Mouse (Mus musculus) T-helper 1 cell (primary cell): ENCODE measurements around the gene Cggbp1.

Experiments used
- in situ Hi-C: fragments of 300-600 bp; cut with MboI, MseI; formaldehyde crosslinking; loops from one replicate; pipeline ENCODE4 v1.15.1; 2025; ENCODE audit warnings: high pct_unique_total_duplicates

The Cggbp1 gene

GRCm38 (mm10) chr16:64873416-64874305 lies 21.9 kb downstream of the Cggbp1 start:
- in situ Hi-C loops, result no loop called here

GRCm38 (mm10) chr16:64875384-64875783 lies 23.6 kb downstream of the Cggbp1 start:
- in situ Hi-C loops, result no loop called here

GRCm38 (mm10) chr16:64875822-64876221 lies 24.0 kb downstream of the Cggbp1 start:
- in situ Hi-C loops, result no loop called here

- in situ Hi-C loops, result no loop called here
Measured at GRCm38 (mm10) chr16:64876631-64877265, 25.0 kb downstream of the Cggbp1 start.

GRCm38 (mm10) chr16:64877314-64877713 lies 25.5 kb downstream of the Cggbp1 start:
- in situ Hi-C loops, result no loop called here

- in situ Hi-C loops, result no loop called here
Measured at GRCm38 (mm10) chr16:64878611-64879132, 26.9 kb downstream of the Cggbp1 start.

GRCm38 (mm10) chr16:64879735-64880134 lies 27.9 kb downstream of the Cggbp1 start:
- in situ Hi-C loops, result no loop called here

- in situ Hi-C loops, result no loop called here
Measured at GRCm38 (mm10) chr16:64880986-64881385, 29.2 kb downstream of the Cggbp1 start.

GRCm38 (mm10) chr16:64881442-64881841 lies 29.6 kb downstream of the Cggbp1 start:
- in situ Hi-C loops, result no loop called here

- in situ Hi-C loops, result no loop called here
Measured at GRCm38 (mm10) chr16:64883896-64884295, 32.1 kb downstream of the Cggbp1 start.

- in situ Hi-C loops, result no loop called here
Measured at GRCm38 (mm10) chr16:64884420-64884838, 32.6 kb downstream of the Cggbp1 start.

GRCm38 (mm10) chr16:64885142-64885541 lies 33.3 kb downstream of the Cggbp1 start:
- in situ Hi-C loops, result no loop called here

- in situ Hi-C loops, result no loop called here
Measured at GRCm38 (mm10) chr16:64885547-64885946, 33.8 kb downstream of the Cggbp1 start.

GRCm38 (mm10) chr16:64889496-64889895 lies 37.7 kb downstream of the Cggbp1 start:
- in situ Hi-C loops, result no loop called here

GRCm38 (mm10) chr16:64899084-64899483 lies 47.3 kb downstream of the Cggbp1 start:
- in situ Hi-C loops, result no loop called here

- in situ Hi-C loops, result loop anchor here (25.0 kb wide), 1 partner anchor 584 kb away; no protein-coding TSS in a partner anchor
Measured at GRCm38 (mm10) chr16:64903328-64903727, 51.5 kb downstream of the Cggbp1 start.

GRCm38 (mm10) chr16:64907112-64907511 lies 55.3 kb downstream of the Cggbp1 start:
- in situ Hi-C loops, result loop anchor here (25.0 kb wide), 1 partner anchor 580 kb away; no protein-coding TSS in a partner anchor

GRCm38 (mm10) chr16:64908747-64909146 lies 57.0 kb downstream of the Cggbp1 start:
- in situ Hi-C loops, result loop anchor here (25.0 kb wide), 1 partner anchor 579 kb away; no protein-coding TSS in a partner anchor
